Mouse (Mus musculus): Measurements from ENCODE around the gene Cyp2b10. TPM values are rescaled to one million over a fixed set of nuclear protein-coding genes. Genes with fewer than 3 reads are reported as not detected.
"Not testable (repeated sequence)": the region's sequence is repeated elsewhere in the genome, so short reads cannot be mapped to it uniquely, and the experiment has no call there.

Cyp2b10 gene
- total RNA-seq, 2 experiments from 2014 or later = 0.14 to 1.2 TPM

DNA sequence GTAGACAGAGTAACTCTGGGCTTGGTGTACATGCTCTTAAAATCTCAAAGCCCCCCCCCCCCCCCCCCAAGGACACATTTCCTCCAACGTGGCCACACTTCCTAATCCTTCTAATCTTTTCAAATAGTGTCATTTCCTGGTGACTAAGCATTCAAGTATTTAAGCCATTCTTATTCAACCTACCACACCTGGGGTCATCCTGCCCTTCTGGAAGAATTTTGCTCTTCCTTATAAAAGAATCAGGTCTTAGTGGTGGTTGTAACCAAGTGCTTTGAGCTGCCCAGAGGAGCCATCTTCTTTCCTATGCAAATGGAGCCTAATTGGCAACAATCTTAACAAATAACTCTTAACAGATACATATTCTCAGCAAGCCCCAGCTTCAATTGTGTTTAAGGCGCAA is 12.6 kb downstream of the Cyp2b10 start:
- DNase-seq (ENCODE audit: low spot score in 2 of 2) = no peak

DNA sequence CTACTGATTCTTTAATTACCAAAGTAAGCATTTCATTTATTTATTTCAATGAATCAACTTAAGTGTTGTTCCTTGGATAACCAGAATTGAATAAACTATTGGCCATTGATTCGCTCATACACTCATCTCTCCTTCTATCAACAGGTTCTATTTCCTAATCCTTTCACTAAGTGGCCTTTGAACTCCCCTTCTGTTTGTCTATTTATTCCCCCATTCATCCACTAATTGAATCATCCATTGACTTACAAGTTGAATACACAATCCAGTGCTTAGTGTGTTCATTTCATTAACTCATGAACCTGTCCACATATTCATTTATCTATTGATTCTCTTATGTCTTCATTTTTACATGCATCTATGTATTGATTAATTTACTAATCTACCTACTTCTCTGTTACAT is 18.7 kb downstream of the Cyp2b10 start:
- no peak for DNase-seq (ENCODE audit: low spot score in 2 of 2)

DNA sequence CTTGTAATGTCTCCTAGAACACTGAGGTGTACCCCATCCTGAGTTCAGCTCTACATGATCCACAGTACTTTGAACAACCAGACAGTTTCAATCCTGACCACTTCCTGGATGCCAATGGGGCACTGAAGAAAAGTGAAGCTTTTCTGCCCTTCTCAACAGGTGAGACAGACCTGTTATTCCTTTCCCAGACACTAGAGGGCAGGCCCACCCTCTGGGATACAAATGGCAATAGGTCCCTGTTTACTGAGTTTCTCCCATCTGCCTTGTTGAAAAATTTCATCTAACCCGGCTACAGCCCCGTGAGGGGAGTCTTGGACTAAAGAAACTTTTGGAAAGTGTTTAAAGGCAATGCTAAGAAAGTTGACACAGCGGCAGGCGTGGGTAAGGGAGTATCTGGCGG is 19.9 kb downstream of the Cyp2b10 start:
- DNase-seq (ENCODE audit: low spot score in 2 of 2) = not testable (repeated sequence)

DNA sequence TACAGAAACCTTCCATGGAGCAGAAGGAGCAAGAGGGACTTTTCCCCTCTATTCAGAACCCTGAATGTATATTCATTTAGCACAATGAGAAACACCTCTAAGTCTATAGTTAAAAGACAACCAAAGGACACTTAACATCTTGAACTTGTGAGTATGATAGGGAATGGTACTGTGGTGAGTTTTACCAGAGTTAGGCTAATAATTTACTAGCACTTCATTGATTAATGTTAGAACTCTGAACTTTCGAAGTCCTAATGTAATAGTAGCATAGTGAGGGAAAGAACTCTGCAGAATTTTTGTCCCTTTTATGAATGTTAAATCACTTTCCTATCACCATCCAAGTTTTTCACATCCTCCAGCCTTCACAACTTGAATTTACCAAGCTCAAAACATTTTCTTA is 22.0 kb downstream of the Cyp2b10 start:
- no peak for DNase-seq (ENCODE audit: low spot score in 2 of 2)

DNA sequence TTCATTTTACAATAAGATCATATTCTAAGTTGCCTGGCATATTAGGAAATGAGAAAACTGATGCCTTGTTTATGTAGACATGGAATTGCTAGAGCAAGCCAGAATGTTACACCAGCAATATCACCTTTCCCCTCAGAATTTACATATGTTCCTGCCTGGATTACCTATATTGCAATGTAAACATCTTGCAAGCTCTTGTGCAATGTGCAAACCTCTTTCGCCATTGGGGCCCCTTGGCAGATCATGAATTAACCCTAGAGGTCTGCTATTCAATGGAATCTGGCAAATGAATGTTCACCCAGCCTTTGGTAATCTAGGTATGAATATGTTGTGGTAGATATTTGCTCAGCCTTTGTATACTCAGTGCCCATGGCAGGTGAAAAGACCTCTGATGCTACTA is 47.9 kb downstream of the Cyp2b10 start:
- no peak for DNase-seq (ENCODE audit: low spot score in 2 of 2)

Other genes starting within 250 kb of the Cyp2b10 start
- 100 to 1,000 TPM; 103 to 112 TPM for gene Bckdha, start 238.6 kb upstream of the Cyp2b10 start, total RNA-seq (2021)
- gene Exosc5, start 238.5 kb upstream of the Cyp2b10 start, total RNA-seq (2021) = 10 to 100 TPM; 50.6 to 53.0 TPM
- gene Tmem91, start 222.5 kb upstream of the Cyp2b10 start, total RNA-seq (2021) = 1 to 10 TPM in 1 of 2 experiments, under 1 TPM in 1; 0.76 to 1.9 TPM
- 10 to 100 TPM; 21.5 to 24.1 TPM for gene B9d2, start 216.8 kb upstream of the Cyp2b10 start, total RNA-seq (2021)
- 10 to 100 TPM; 47.3 to 48.9 TPM for gene Tgfb1, start 210.6 kb upstream of the Cyp2b10 start, total RNA-seq (2021)
- gene Ccdc97, start 178.5 kb upstream of the Cyp2b10 start, total RNA-seq (2021) = 10 to 100 TPM; 49.4 to 51.5 TPM
- gene Hnrnpul1, start 142.9 kb upstream of the Cyp2b10 start, total RNA-seq (2021) = 100 to 1,000 TPM; 167 to 177 TPM
- gene Axl, start 108.9 kb upstream of the Cyp2b10 start, total RNA-seq (2021) = 100 to 1,000 TPM; 100 to 102 TPM
- gene Cyp2s1, start 80.7 kb upstream of the Cyp2b10 start, total RNA-seq (2021) = 1 to 10 TPM; 4.8 to 7.7 TPM
- gene Cyp2b13, start 163.9 kb downstream of the Cyp2b10 start, total RNA-seq (2021) = under 1 TPM in 1 of 2 experiments, not detected in 1; 0.96 TPM

Measured in adrenal gland, postnatal 4 days (tissue).